Mouse (Mus musculus): ENCODE measurements around the gene Ropn1l.

Ropn1l gene

DNA sequence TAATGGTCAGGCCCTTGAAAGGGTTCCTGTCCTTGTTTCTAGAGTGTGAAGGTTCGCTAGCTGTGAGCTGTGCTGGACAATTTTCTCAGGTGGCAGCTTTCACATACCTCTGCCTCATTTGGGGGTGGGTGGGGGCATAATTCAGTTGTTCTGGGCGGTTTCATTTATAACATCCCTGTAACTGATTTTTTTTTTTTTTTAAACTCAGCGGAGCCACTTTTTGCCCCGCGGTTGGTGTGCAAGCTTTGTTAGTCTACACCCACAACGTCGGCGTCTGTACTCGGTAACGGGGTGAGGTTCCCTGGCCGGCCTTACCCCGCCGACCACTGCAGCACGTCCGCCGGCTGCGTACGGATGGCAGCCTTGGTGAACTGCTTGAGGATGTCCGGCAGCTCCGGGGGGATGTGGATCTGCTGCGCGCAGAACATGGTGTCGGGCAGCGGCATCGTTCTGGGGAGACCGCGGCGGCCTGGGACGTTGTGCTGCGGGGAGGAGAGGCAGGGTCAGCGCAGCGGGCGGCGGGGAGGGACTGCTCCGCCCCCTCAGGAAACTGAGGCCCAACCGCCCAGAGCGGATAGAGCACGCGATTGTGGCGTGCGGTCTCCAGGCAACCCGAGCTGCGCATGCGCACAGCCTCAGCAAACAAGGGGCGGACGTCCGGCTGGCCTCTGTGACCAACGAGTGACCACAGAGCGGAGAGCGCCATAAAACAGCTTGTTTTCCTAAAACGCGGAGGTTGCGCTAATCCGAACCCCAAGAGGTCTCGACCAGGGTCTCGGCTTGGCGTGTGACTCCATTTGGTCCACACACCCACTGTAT lies at the start of gene Ropn1l:
Gene Ropn1l (minus strand): TSS at position 640 of the 819 bp plus-strand sequence.
- DNase-seq (ENCODE audit: low read depth, low spot score), result peak; percentile 74

GRCm38 (mm10) chr15:31502996-31503395 lies 49.5 kb upstream of the Ropn1l start:
- no peak for DNase-seq (ENCODE audit: low read depth, low spot score)

DNA sequence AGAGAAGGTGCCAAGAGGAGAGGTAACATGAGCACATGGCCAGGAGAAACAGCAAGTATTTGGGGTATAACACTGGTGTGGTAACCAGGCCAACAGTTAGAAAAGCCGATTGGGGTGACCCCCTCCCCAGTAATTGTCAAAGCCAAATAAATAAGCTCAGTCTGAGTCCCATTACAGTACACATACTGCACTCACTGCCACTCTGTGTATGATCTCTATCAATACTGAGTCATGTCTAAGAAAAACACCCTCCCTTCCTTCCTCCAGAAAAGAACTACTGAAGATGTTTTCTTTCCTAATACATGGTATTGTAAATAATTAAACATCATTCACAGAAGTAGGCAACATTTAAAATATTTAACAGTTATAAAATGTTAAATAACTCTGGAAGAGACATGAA lies 48.8 kb upstream of the Ropn1l start:
- no peak for DNase-seq (ENCODE audit: low read depth, low spot score)

DNA sequence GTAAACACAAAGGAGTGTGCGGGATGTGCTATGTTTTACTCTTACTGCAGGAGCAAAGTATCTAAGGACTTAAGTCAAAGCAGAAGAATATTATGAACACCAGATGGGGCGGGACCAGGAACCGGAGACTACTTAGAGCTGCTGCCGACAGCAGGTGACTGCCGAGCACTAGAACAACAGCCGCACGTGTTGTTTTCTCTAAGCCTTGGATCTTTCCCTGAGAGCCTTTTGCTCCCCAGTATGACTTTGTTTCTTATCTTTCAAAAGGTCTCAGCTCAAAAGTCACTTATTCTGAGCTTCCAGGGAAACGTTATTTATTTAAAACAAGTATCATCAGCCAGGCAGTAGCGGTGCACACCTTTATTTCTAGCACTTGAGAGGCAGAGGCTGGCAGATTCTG lies 41.3 kb upstream of the Ropn1l start:
- no peak for DNase-seq (ENCODE audit: low read depth, low spot score)

- DNase-seq (ENCODE audit: low read depth, low spot score), result no peak
Observed at GRCm38 (mm10) chr15:31494310-31494709, 40.8 kb upstream of the Ropn1l start.

DNA sequence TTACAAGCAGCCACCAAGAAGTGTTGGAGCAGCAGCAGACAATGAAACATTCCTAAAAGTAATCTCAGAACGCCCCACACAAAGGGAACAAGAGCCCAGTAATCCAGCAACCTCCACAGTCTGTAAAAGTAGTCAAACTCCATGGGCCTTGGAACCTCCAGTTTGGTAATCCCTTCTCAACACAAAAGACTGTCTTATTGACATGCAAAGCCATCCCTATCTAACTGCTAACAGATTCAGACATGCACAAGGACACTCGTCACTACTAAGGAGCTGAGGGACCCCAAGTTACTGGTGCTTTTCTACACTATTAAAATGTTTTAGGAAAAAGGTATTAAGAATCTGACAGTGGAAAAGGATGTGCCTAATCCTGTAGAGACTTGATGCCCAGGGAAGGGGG lies 33.9 kb upstream of the Ropn1l start:
- DNase-seq (ENCODE audit: low read depth, low spot score), result no peak

DNA sequence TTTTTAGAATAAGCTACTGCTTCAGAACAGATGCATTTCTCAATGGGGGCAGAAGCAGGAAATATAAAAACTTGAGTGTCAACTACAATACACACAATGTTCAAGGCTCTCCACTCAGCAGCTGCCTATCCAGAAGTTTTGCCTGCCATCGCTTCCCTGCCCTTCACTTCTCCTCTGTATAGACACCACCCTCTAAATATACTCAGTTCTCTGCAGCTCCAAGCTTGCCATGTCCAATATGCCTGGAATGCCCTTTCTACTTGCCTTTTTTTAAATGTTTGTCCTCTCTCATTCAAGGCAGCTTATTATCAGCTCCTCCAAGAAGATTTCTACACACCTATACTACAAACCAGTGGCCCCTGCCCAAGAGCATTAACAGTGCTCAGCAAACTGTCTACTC lies 23.1 kb upstream of the Ropn1l start:
- DNase-seq (ENCODE audit: low read depth, low spot score), result no peak

- no peak for DNase-seq (ENCODE audit: low read depth, low spot score)
Observed at GRCm38 (mm10) chr15:31472645-31473574, 19.4 kb upstream of the Ropn1l start.

DNA sequence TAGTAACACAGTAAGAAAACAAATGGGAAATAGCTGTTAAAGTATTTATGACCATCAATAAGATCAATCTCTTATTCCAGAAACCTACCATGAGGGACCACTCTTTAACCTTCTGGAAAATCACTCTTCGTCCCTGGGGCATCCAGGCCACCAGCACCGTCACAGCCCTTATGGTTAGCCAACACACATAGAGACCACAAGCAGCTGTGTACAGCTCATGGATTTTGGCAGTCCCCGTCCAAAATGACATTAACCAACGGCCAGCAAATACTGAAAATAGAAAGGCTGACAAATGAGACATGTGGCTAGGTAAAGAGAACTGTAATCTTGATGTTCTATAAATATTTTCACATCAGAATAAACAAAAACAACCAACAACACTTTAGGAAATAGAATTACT lies 18.0 kb upstream of the Ropn1l start:
- DNase-seq (ENCODE audit: low read depth, low spot score), result no peak

DNA sequence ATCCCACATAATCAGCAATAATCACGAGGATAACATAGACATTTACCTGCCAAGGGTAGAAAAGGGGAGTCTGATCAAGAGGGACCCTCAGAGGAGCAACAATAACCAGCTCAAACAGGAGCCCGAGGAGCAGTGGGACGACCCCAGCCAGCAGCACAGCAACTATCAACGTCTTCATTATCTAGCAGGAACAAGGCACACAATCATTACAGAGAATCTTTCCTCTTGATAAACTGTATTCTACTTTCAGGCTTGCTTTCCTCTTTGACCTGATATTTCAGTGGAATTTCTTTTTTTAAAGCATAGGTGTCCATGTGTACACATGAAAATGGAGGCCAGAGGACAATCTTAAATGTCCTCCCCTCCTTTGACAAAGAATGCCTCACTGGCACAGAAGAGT lies 16.0 kb upstream of the Ropn1l start:
- no peak for DNase-seq (ENCODE audit: low read depth, low spot score)

GRCm38 (mm10) chr15:31468806-31469205 lies 15.3 kb upstream of the Ropn1l start:
- no peak for DNase-seq (ENCODE audit: low read depth, low spot score)

DNA sequence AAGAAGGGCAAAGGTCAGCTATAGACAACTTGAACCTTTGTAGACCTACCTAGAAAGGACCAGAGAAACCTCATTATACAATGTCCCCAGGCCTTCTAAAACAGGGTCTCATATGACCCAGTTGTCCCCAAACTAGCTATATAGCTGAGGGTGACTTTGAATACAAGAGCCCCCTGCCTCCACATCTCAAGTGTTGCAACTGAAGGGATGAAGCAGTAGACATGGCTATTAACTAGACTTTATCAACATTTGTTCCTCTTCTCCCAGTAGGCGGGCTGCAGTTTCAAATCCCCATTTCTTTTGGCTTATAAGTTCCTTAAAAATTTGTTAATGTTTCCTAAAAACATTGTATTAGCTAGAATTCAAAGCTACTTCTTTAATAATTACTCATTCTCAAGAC lies 13.2 kb upstream of the Ropn1l start:
- DNase-seq (ENCODE audit: low read depth, low spot score), result no peak

- no peak for DNase-seq (ENCODE audit: low read depth, low spot score)
Observed at GRCm38 (mm10) chr15:31466295-31466694, 12.8 kb upstream of the Ropn1l start.

DNA sequence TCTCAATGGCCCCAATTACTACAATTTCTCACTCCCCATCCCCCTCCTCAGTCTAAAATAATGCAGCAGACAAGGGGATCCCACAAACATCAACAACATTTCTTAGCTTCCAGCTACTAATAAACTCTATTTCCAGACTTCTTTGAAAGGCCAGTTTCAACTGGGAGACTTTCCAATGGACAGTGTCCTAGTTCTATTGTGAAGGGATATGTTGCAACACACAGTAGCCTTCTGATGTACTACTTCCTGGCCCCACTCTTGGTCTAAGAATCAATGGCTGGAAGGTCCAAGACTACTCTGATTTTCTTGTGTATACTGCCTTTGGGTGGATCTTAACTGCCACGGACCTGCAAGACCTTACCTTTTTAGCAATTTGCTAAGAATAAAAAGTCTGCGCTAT lies 12.3 kb upstream of the Ropn1l start:
- no peak for DNase-seq (ENCODE audit: low read depth, low spot score)

DNA sequence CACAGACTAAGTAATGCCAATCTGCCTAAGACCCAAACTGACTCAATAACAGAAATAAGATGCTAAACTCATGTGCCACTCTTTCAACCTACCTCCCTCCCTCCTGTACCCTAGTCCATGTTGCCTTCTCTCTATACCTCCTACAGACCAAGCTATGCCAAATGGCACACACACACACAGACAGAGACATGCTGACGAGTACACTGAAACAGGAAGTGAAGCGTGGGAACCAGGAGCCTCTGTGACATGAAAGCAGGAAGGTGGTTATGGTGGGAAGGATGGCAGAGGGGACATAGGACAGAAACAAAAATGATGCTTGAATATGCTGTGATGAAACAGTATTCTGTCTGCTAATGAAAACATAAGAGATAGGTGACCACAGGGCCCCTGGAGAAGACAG lies 7.0 kb upstream of the Ropn1l start:
- DNase-seq (ENCODE audit: low read depth, low spot score), result no peak

GRCm38 (mm10) chr15:31458081-31458480 lies 4.5 kb upstream of the Ropn1l start:
- no peak for DNase-seq (ENCODE audit: low read depth, low spot score)

- DNase-seq (ENCODE audit: low read depth, low spot score), result no peak
Observed at GRCm38 (mm10) chr15:31456381-31456780, 2.8 kb upstream of the Ropn1l start.

- no peak for DNase-seq (ENCODE audit: low read depth, low spot score)
Observed at GRCm38 (mm10) chr15:31454861-31455295, 1.3 kb upstream of the Ropn1l start.

DNA sequence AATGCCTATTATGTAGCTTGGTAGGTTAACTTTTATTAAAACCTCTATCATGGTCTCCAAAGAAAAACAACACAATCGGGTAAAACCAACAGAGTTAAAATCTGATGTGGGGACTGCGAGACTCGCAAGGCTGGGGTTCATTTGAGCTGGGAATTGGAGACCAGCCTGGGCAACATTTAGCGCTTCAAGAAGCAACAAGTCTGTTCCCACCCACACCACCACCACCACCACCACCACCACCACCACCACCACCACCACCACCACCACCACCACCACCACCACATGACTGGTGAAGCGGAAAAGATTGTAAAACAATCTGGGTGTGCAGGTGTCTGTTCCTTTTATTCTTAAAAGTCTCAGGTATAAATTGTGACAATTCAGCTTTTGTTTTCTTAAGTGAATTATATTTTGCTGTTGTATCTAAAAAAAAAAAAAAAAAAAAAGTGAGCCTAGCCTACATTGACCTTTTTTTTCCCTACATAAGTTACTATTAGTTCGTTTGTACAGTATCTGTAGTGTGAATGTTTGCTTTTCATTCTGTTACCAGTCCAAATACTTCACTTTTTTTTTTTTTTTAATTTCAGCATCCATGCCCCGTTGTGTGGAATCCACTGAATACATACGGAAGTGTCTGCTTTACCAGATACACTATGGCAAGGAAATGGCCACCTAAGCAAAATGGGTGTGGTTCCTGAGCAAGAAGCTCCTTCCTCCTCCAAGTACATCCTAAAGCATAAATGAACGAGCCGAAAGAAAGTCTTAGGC lies 741 bp upstream of the Ropn1l start:
- no peak for DNase-seq (ENCODE audit: low read depth, low spot score)

DNA sequence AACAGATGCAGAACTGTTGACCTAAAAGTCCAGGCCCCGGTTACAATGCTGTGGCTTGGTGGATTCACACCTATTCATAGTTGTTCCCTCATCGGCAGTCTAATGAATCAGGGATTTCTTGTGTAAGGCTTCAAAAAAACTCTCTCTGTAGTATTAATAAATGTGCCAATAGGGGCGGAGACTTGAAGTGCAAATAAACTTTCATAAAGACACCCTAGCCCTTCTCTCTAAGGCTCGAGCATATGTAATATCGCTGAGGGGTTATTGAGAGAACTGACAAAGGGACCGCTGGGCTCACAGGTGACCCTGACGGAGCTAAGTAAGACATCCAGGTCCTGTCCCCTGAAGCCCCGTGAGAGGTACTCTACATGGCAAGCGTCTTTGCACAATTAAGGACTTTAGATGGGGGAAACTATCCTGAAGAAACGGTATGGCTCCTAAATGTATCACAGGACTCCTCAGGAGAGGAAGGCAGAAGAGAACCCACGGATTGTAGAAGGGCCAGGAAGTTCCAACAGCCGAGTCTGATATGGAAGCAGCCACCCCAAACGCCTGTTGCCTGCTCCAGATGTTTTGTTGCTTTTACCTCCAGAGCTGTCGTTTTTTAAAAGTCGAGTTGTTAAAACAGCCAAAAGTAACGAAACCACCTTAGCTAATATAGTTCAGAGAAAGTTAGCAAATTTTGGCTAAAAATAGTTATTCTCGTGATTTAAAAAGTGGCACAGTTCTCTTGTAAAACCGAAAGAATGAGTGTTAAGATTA lies 1.0 kb downstream of the Ropn1l start:
- no peak for DNase-seq (ENCODE audit: low read depth, low spot score)

DNA sequence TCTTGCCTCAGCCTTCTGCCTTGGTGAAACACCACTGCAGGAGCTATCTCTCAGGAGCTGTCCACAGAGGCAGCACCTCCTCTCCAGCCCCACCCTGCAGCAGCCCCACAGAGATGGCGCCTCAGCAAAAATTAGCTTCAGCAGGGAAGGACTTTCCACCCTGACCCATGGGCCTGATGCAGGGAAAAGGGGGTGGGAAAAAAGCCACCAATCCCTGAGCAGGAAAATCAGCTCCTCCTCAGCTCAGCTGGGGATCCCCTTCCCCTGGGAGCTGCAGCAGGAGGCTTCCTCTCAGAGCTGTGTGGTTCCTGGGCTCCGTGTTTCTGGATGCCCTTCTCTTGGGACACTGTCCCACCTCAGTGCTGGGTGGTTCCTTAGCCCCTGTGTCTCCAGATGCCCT lies 3.8 kb downstream of the Ropn1l start:
- DNase-seq (ENCODE audit: low read depth, low spot score), result no peak

All from telencephalon, adult 2 months (tissue).